Mouse (Mus musculus) thymus, postnatal 36 days (tissue): ENCODE data around the gene Olfr763.
A peak's percentile ranks its signal among the peaks of the same experiment; 100 is the strongest.
"Not testable (repeated sequence)": the region's sequence is repeated elsewhere in the genome, so short reads cannot be mapped to it uniquely, and the experiment has no call there.

ENCODE experiments used
- DNase-seq, 2 experiments: peaks; one replicate each; pipeline ENCODE4 v3.0.0; 2022; ENCODE audit warnings: mixed read lengths in 2 of 2

The Olfr763 gene

DNA sequence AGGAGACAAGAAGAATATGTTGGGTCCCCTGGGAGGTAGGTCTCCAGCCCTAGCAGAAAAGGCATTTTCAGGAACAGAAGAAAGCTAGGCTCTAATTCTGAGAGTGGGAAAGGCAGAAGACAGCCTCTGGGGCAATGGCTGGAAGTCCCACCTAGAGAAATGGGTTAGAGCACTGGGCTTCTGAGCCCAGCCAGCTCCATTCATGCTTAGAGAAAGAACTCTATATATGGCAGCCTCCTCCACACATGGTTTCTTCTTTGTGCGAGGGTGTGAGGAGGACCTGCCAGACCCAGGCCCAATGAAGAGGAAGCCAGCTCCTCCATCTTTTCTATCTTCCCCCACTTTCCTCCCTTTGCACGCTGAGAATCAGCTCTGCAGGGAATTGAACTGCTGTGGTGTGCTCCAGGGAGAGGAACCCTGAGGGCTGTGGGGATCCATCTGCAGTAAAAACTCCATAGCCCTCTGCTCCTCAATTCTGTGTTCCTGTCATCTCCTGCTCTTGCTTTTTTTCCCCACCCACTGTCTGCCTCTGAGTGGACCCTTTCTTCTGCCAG lies at the start of gene Olfr763:
Olfr763 (plus strand) TSS at position 504 of the 554 bp plus-strand sequence.
- DNase-seq: no peak

- no peak for DNase-seq
Observed at GRCm38 (mm10) chr10:128964961-128965360, 45.6 kb upstream of the Olfr763 start.

DNA sequence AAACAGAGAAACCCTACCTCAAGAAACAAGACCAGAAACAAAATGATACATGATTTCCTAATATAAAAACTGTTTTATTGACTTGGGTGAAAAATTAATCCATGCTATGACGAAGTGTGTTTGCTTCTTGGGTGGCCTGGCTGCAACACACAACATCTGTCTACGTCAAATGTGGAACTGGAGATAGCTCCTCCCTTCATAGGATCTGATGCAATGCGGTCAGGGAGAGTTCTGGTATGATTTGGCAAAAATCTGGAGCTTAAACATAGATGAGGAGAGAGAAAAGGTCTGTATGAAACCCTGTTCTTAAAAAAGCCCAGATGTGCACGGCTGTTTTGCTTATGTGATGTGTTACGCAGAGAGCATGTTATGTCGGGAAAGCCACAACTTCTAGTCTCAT lies 44.7 kb upstream of the Olfr763 start:
- DNase-seq: no peak

DNA sequence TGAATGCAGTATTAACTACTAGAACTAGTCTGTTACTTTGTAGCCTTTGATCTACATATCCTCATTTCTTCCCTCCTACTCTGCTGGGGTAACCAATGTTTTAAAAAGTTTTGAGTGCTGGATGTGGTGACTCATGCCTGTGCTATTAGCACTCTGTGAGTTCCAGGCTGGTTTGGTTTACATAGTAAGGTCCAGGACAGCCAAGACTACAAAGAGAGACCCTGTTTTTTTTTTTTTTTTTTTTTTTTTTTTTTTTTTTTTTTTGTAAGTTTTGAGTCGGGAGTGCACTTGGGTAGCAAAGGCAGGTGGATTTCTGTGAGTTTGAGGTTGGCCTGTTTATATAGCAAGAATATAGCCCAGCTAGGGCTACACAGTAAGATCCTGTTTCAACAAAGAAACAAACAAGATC lies 42.2 kb upstream of the Olfr763 start:
- no peak for DNase-seq

GRCm38 (mm10) chr10:128970740-128971250 lies 39.8 kb upstream of the Olfr763 start:
- DNase-seq: no peak

DNA sequence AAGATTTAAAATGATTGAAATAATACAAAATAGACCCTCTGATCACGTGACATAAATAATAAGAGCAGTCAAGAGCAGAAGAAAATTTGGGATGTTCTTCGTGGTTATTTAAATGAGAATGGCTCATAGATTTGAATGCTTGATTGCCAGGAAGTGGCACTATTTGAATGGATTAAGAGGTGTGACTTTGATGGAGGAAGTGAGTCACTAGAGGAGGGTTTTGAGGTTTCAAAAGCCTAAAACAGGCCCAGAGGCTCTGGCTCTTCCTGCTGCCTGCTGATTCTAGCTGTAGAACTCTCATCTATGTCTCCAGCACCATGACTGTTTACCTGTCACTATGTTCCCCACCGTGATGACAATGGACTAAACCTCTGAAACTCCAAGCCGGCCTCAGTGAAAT lies 37.8 kb upstream of the Olfr763 start:
- no peak for DNase-seq

DNA sequence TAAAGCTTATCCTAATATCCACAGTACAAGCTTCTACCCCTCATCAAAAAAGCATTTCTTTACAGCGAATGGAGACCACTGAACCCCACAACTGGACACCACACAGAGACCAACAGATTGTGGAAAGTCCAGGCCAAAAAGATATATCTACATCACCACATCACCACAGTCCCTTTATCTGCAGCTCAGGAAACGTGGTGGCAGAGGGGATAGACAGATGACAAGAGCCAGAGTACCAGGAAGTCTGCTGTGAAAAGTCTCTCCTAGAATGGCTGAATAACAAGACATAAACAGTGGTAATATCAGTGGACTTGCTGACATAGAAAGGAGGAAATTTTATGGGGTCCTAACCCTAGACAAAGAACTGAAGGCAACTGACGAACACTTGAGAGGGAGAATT lies 34.2 kb upstream of the Olfr763 start:
- DNase-seq: no peak

GRCm38 (mm10) chr10:128977522-128978114 lies 33.0 kb upstream of the Olfr763 start:
- DNase-seq: peak; percentile 43 to 52

- no peak for DNase-seq
Observed at GRCm38 (mm10) chr10:128980644-128981365, 29.8 kb upstream of the Olfr763 start.

DNA sequence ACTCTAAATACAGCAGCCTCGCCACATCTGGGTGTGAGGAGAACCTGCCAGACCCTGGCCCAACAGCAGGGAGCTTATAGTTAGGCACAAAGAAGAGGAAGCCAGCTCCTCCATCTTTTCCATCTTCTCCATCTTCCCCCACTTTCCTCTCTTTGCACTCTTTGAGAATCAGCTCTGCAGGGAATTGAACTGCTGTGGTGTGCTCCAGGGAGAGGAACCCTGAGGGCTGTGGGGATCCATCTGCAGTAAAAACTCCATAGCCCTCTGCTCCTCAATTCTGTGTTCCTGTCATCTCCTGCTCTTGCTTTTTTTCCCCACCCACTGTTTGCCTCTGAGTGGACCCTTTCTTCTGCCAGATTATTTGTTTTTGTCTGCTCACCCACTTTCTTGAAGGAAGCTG lies 21.5 kb upstream of the Olfr763 start, which contains the start of gene Olfr9:
Olfr9 (plus strand) TSS at position 301 of the 400 bp plus-strand sequence.
- not testable (repeated sequence) for DNase-seq

DNA sequence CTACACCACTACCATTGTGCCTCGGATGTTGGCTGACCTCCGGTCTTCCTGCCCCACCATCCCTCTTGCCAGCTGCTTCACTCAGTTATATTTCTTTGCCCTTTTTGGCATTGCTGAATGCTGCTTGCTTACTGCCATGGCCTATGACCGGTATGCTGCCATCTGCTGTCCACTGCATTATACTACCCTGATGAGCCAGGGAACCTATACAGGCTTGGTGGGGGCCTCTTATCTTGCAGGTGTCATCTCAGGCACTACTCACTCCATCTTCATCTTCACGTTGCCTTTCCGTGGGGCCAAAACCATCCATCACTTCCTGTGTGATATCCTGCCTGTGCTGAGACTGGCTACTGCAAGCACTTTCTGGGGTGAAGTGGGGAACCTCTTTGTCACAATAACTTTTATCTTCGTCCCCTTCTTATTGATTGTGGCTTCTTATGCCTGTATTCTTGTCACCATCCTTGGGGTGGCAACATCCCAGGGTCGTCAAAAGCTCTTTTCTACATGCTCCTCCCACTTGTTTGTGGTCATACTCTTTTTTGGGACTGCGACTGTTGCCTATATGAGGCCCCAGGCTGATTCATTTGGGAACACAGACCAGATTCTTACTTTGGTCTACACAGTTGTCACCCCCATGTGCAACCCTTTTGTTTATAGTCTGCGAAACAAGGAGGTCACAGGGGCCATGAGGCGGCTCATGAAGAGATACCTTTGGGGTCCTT lies 20.3 kb upstream of the Olfr763 start:
- peak; percentile 6 to 10 for DNase-seq

GRCm38 (mm10) chr10:128990994-128991393 lies 19.6 kb upstream of the Olfr763 start:
- DNase-seq: peak; percentile 39 to 49

DNA sequence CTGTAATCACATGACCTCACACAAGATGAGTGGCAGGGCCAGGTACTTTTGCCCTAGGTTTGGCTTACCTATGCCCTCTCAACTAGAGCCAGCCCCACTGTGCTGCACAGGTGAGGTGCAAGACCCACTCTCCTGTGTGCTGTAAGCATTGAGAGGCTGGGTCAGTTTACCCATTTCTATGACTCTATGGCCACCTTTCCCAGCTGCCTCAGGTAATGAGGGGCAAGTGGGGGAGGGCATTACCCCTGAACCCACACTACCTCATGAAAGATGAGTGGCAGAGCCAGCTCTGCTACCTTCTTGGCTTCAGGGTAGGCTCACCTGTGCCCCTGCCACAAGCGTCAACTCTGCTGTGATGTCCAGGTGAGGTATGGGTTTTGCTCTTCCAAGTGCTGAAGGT lies 14.8 kb upstream of the Olfr763 start:
- DNase-seq: no peak

GRCm38 (mm10) chr10:128996523-128997040 lies 14.0 kb upstream of the Olfr763 start:
- no peak for DNase-seq

GRCm38 (mm10) chr10:129004032-129004920 lies 6.3 kb upstream of the Olfr763 start:
- DNase-seq: no peak

DNA sequence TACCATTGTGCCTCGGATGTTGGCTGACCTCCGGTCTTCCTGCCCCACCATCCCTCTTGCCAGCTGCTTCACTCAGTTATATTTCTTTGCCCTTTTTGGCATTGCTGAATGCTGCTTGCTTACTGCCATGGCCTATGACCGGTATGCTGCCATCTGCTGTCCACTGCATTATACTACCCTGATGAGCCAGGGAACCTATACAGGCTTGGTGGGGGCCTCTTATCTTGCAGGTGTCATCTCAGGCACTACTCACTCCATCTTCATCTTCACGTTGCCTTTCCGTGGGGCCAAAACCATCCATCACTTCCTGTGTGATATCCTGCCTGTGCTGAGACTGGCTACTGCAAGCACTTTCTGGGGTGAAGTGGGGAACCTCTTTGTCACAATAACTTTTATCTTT lies 920 bp downstream of the Olfr763 start:
- DNase-seq: not testable (repeated sequence)

GRCm38 (mm10) chr10:129014477-129014876 lies 3.9 kb downstream of the Olfr763 start:
- no peak for DNase-seq

GRCm38 (mm10) chr10:129023319-129023718 lies 12.7 kb downstream of the Olfr763 start:
- no peak for DNase-seq

DNA sequence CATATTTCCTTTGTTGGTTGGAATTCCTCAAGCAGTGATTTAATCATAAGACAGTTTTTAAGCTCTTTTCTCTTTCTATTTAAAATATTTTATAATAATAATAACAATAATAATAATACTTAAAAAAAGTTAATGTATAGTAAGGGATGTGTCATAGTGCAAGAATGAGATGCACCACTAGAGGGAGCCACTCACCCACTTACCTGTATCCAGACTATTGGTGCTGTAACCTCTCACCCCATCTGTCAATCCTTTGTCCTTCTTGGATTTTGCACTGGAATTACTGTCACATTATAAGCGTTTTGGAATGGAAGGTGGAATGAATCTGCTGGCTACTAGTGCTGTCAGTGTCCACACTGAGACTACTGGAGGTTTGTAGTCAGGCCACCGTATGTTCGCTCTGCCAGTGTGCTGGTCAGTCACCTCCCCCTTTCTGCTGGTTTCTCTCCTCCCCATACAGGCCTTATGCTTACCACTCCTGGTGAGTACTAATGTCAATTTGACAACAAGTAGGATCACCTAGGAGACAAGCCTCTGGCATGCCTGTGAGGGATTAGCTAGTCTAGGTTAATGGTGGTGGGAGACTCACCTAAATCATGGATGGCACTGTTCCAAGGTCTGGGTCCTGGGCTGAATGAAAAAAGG lies 15.5 kb downstream of the Olfr763 start:
- DNase-seq: peak; percentile 15 to 18

- DNase-seq: no peak
Observed at GRCm38 (mm10) chr10:129028343-129028742, 17.8 kb downstream of the Olfr763 start.

DNA sequence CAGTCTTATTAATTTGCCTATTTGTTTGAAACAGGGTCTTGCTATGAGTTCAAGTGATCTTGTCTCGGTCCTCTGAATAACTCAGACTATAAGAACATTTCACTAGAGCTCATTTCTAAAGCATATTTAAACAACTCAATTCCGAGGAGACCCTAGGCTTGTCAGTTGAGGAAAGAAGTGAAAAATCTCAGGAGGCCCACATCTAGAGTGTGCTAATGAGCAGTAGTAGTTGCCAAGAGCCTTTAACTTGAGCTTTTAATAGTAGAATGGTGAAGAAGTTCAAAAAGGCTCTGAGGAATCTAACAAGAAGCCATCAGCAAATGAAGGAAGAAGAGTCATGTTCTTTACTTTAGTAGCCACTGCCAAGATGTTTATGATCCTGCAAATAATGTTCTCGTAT lies 29.2 kb downstream of the Olfr763 start, which contains the start of gene Olfr764-ps1:
Olfr764-ps1 (minus strand) TSS at position 101 of the 400 bp plus-strand sequence.
- DNase-seq: no peak
